Mouse (Mus musculus) heart, adult 2 months (tissue): ENCODE measurements around the gene Pet100.

Source experiments
- CTCF ChIP-seq: fragments of 200-600 bp; IDR thresholded peaks from 2 replicates; pipeline ENCODE4 v1.8.1; 2022; ENCODE audit warnings: antibody characterized with exemption, mild to moderate bottlenecking, moderate library complexity
- EP300 ChIP-seq: fragments of 200-500 bp; IDR thresholded peaks from 2 replicates; pipeline ENCODE4 v1.6.1; 2011; ENCODE audit warnings: low read depth, low read length, control low read depth; ENCODE audit not compliant: insufficient read depth
- POLR2A ChIP-seq: fragments of 200-500 bp; IDR thresholded peaks from 2 replicates; pipeline ENCODE4 v1.6.1; 2011; ENCODE audit warnings: mild to moderate bottlenecking, low read depth, low read length, control low read depth; ENCODE audit not compliant: insufficient read depth

GRCm38 (mm10) chr8:3607822-3608221 lies 13.5 kb upstream of the Pet100 start:
- no peak for TF ChIP-seq CTCF
- TF ChIP-seq EP300 = no peak
- TF ChIP-seq POLR2A = no peak
